Mouse (Mus musculus) heart, embryonic 14.5 days (tissue): Measurements from ENCODE around the gene Stat3. TPM values are rescaled to one million over a fixed set of nuclear protein-coding genes. Genes with fewer than 3 reads are reported as not detected.

ENCODE experiments used
- ATAC-seq: fragments of 200-750 bp; cut with Nextera tagmentation; 2 replicates; pipeline ENCODE4 v1.8.0; 2017; ENCODE audit warnings: low read depth, moderate TSS enrichment; ENCODE audit not compliant: insufficient number of reproducible peaks, insufficient read depth, low FRiP score
- H3K27ac ChIP-seq, 2 experiments: fragments of 200-500 bp in 1 of 2; fragments of 300-500 bp in 1 of 2; sonication (generic) in 1 of 2; replicated peaks in 1 of 2; 2 replicates each; pipeline ENCODE4 v1.5.1; 2012 to 2014; ENCODE audit warnings: low read depth in 2 of 2, low read length in 2 of 2, control low read depth in 1 of 2, mild to moderate bottlenecking in 1 of 2, mixed read lengths in 1 of 2; ENCODE audit not compliant: control insufficient read depth in 1 of 2, insufficient read depth in 1 of 2
- H3K27me3 ChIP-seq: fragments of 300-500 bp; sonication (generic); 2 replicates; pipeline ENCODE4 v1.6.1; 2014; ENCODE audit warnings: mild to moderate bottlenecking, low read length, control low read depth; ENCODE audit not compliant: control insufficient read depth, insufficient read depth
- H3K36me3 ChIP-seq: fragments of 300-500 bp; sonication (generic); 2 replicates; pipeline ENCODE4 v1.6.1; 2014; ENCODE audit warnings: mild to moderate bottlenecking, control low read depth, low read length, mixed read lengths; ENCODE audit not compliant: control insufficient read depth, insufficient read depth
- H3K4me1 ChIP-seq, 2 experiments: fragments of 200-500 bp in 1 of 2; fragments of 300-500 bp in 1 of 2; sonication (generic) in 1 of 2; 2 replicates each; pipeline ENCODE4 v1.6.1; 2012 to 2014; ENCODE audit warnings: low read length in 2 of 2, control low read depth in 1 of 2, mixed read lengths in 1 of 2; ENCODE audit not compliant: control insufficient read depth in 2 of 2, insufficient read depth in 2 of 2
- H3K4me2 ChIP-seq: fragments of 300-500 bp; sonication (generic); 2 replicates; pipeline ENCODE4 v1.6.1; 2014; ENCODE audit warnings: mild to moderate bottlenecking, low read length
- H3K4me3 ChIP-seq, 2 experiments: fragments of 200-500 bp in 1 of 2; fragments of 300-500 bp in 1 of 2; sonication (generic) in 1 of 2; 2 replicates each; pipeline ENCODE4 v1.5.1; 2012 to 2014; ENCODE audit warnings: low read length in 2 of 2, mild to moderate bottlenecking in 2 of 2, control low read depth in 1 of 2, low read depth in 1 of 2, moderate library complexity in 1 of 2; ENCODE audit not compliant: control insufficient read depth in 1 of 2, insufficient read depth in 1 of 2
- H3K9ac ChIP-seq: fragments of 300-500 bp; sonication (generic); 2 replicates; pipeline ENCODE4 v1.6.1; 2014; ENCODE audit warnings: mild to moderate bottlenecking, low read length
- H3K9me3 ChIP-seq: fragments of 300-500 bp; sonication (generic); 2 replicates; pipeline ENCODE4 v1.6.1; 2016; ENCODE audit warnings: low read length, control low read depth; ENCODE audit not compliant: control insufficient read depth
- WGBS: fragments of 180-500 bp; shearing (Covaris S2); extraction: QIAGEN DNeasy Blood & Tissue Kit; methylation state at CpG from one replicate; pipeline ENCODE4 v1.1.7; 2014; 5-methylcytosine and 5-hydroxymethylcytosine counted together
- polyA plus RNA-seq: library from polyadenylated mRNA; unstranded; fragments of >200 nt; fragmentation: Nextera tagmentation; extraction: Ambion mirVana; gene quantifications from 2 replicates; pipeline ENCODE4 v1.2.1, GENCODE M21; 2014

Stat3 gene
- polyA plus RNA-seq, 1 experiment from 2014 or later, result 51.8 TPM

GRCm38 (mm10) chr11:100890481-100890880, 48.9 kb downstream of the Stat3 start:
- no peak overlapping the region for H3K4me3 ChIP-seq
- H3K36me3 ChIP-seq, result peaks cover 87% of the 10 kb centered on the region
- no peaks in the 10 kb centered on the region for H3K27me3 ChIP-seq
- no peaks in the 10 kb centered on the region for H3K9me3 ChIP-seq
- no peak overlapping the region for H3K9ac ChIP-seq
- peaks cover 8 to 27% of the 10 kb centered on the region in 2 experiments for H3K4me1 ChIP-seq
- 82% methylated on average over 6 of the region's 6 CpGs for WGBS
- ATAC-seq, result no peak
- H3K4me2 ChIP-seq, result no peak overlapping the region
- no peak overlapping the region for H3K27ac ChIP-seq

- no peak overlapping the region for H3K9ac ChIP-seq
- H3K36me3 ChIP-seq, result peaks cover 83% of the 10 kb centered on the region
- H3K4me1 ChIP-seq, result peaks cover 5 to 22% of the 10 kb centered on the region in 2 experiments; a peak in 3 of 4 replicates
- H3K4me3 ChIP-seq, result no peak overlapping the region
- WGBS, result 72% methylated on average over 10 of the region's 10 CpGs
- H3K9me3 ChIP-seq, result no peaks in the 10 kb centered on the region
- H3K4me2 ChIP-seq, result no peak overlapping the region
- H3K27ac ChIP-seq, result no peak overlapping the region
- H3K27me3 ChIP-seq, result no peaks in the 10 kb centered on the region
- no peak for ATAC-seq
Observed at GRCm38 (mm10) chr11:100888348-100888820, 51.0 kb downstream of the Stat3 start.

GRCm38 (mm10) chr11:100887764-100888163, 51.6 kb downstream of the Stat3 start:
- Histone ChIP-seq H3K27me3 (no peaks in the 10 kb centered on the region), H3K4me1 (peaks cover 5 to 21% of the 10 kb centered on the region in 2 experiments; a peak in 3 of 4 replicates), H3K9ac (no peak overlapping the region), H3K9me3 (no peaks in the 10 kb centered on the region), H3K27ac (no peak overlapping the region), H3K4me2 (no peak overlapping the region), H3K4me3 (no peak overlapping the region), H3K36me3 (peaks cover 78% of the 10 kb centered on the region)
- no peak for ATAC-seq
- 62% methylated on average over 3 of the region's 3 CpGs for WGBS

GRCm38 (mm10) chr11:100887236-100887635, 52.1 kb downstream of the Stat3 start:
- no peak overlapping the region for H3K4me3 ChIP-seq
- peaks cover 4 to 16% of the 10 kb centered on the region in 2 experiments; a peak in 2 of 4 replicates for H3K4me1 ChIP-seq
- peaks cover 72% of the 10 kb centered on the region for H3K36me3 ChIP-seq
- no peak overlapping the region for H3K9ac ChIP-seq
- no peaks in the 10 kb centered on the region for H3K9me3 ChIP-seq
- no peak for ATAC-seq
- WGBS, result 82% methylated on average over 4 of the region's 4 CpGs
- no peak overlapping the region for H3K27ac ChIP-seq
- H3K27me3 ChIP-seq, result no peaks in the 10 kb centered on the region
- no peak overlapping the region for H3K4me2 ChIP-seq

- ATAC-seq, result no peak
Observed at GRCm38 (mm10) chr11:100886188-100886740, 53.1 kb downstream of the Stat3 start.

GRCm38 (mm10) chr11:100885472-100885871, 53.9 kb downstream of the Stat3 start:
- Histone ChIP-seq H3K4me2 (no peak overlapping the region), H3K27me3 (no peaks in the 10 kb centered on the region), H3K9me3 (no peaks in the 10 kb centered on the region), H3K4me3 (no peak overlapping the region), H3K36me3 (peaks cover 55% of the 10 kb centered on the region), H3K4me1 (peaks cover 4 to 6% of the 10 kb centered on the region in 2 experiments; a peak in 2 of 4 replicates), H3K27ac (no peak overlapping the region), H3K9ac (no peak overlapping the region)
- ATAC-seq, result no peak

More at GRCm38 (mm10) chr11:100886188-100886740, 53.1 kb downstream of the Stat3 start:
- H3K9me3 ChIP-seq, result no peaks in the 10 kb centered on the region
- no peak overlapping the region for H3K9ac ChIP-seq
- H3K4me3 ChIP-seq, result no peak overlapping the region
- H3K27ac ChIP-seq, result no peak overlapping the region
- no peak overlapping the region for H3K4me2 ChIP-seq
- no peaks in the 10 kb centered on the region for H3K27me3 ChIP-seq
- peaks cover 4 to 8% of the 10 kb centered on the region in 2 experiments; a peak in 2 of 4 replicates for H3K4me1 ChIP-seq
- peaks cover 63% of the 10 kb centered on the region for H3K36me3 ChIP-seq
- WGBS, result 31% methylated on average over 8 of the region's 8 CpGs

- Histone ChIP-seq H3K4me2 (no peak overlapping the region), H3K27me3 (no peaks in the 10 kb centered on the region)
- no peak for ATAC-seq
Observed at GRCm38 (mm10) chr11:100883640-100884039, 55.7 kb downstream of the Stat3 start.

More at GRCm38 (mm10) chr11:100883640-100884039, 55.7 kb downstream of the Stat3 start:
- H3K36me3 ChIP-seq, result peaks cover 36% of the 10 kb centered on the region
- no peak overlapping the region for H3K27ac ChIP-seq
- WGBS, result 91% methylated on average over 10 of the region's 10 CpGs
- no peak overlapping the region for H3K9ac ChIP-seq
- H3K4me3 ChIP-seq, result no peak overlapping the region
- peaks cover 4 to 6% of the 10 kb centered on the region in 2 experiments; a peak in 2 of 4 replicates for H3K4me1 ChIP-seq
- H3K9me3 ChIP-seq, result no peaks in the 10 kb centered on the region
